Mouse (Mus musculus): ENCODE measurements around the gene Ppef2. TPM values are rescaled to one million over a fixed set of nuclear protein-coding genes. Genes with fewer than 3 reads are reported as not detected.

The Ppef2 gene
- polyA plus RNA-seq, 1 experiment from 2014 or later = 0.09 TPM

GRCm38 (mm10) chr5:92263761-92264359 is 7.8 kb upstream of the Ppef2 start:
- Histone ChIP-seq H3K9me3 (no peaks in the 10 kb centered on the region), H3K36me3 (no peaks in the 10 kb centered on the region), H3K4me2 (replicated peaks) (no peak overlapping the region), H3K27me3 (no peaks in the 10 kb centered on the region), H3K27ac (replicated peaks) (peak overlapping the region; percentile 49; the same call in 1 of the 2 replicates), H3K9ac (replicated peaks) (no peak overlapping the region), H3K4me1 (peaks cover 12% of the 10 kb centered on the region), H3K4me3 (no peak overlapping the region)
- ATAC-seq (replicated peaks) = peak; percentile 92
- 5% methylated on average over 4 of the region's 4 CpGs for whole genome bisulfite sequencing

DNA sequence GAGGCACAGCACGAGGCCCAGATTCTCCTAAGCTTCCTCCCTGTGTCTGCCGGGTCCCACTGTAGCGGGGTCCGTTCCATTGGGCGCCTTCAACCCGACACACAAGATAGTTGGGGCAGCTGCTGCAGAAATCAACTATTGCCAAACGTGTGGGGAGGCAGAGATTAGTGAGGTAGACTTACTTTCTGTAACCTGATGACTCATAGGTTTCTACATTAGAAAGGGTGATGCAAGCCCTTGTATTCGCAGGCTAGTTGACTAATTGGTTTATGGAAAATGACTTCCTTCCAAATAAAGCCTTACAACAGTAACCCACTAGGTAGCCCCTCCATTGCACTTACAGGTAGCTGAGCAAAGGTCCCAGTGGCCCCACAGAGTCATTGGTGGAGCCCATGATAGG is 6.6 kb upstream of the Ppef2 start:
- no peaks in the 10 kb centered on the region for H3K36me3 ChIP-seq
- no peak overlapping the region for H3K27ac ChIP-seq (replicated peaks)
- 92% methylated on average over 8 of the region's 8 CpGs for WGBS
- no peak overlapping the region for H3K4me3 ChIP-seq
- H3K9me3 ChIP-seq = no peaks in the 10 kb centered on the region
- peaks cover 12% of the 10 kb centered on the region for H3K4me1 ChIP-seq
- no peak overlapping the region for H3K4me2 ChIP-seq (replicated peaks)
- no peak overlapping the region for H3K9ac ChIP-seq (replicated peaks)
- H3K27me3 ChIP-seq = no peaks in the 10 kb centered on the region
- no peak for ATAC-seq (replicated peaks)

GRCm38 (mm10) chr5:92254476-92254875 is 1.6 kb downstream of the Ppef2 start:
- ATAC-seq (replicated peaks) = no peak
- H3K4me2 ChIP-seq (replicated peaks) = no peak overlapping the region
- no peak overlapping the region for H3K4me3 ChIP-seq
- no peak overlapping the region for H3K27ac ChIP-seq (replicated peaks)
- no peaks in the 10 kb centered on the region for H3K27me3 ChIP-seq
- H3K9me3 ChIP-seq = no peaks in the 10 kb centered on the region
- WGBS = 79% methylated on average over 6 of the region's 6 CpGs
- H3K36me3 ChIP-seq = no peaks in the 10 kb centered on the region
- peaks cover 9% of the 10 kb centered on the region for H3K4me1 ChIP-seq
- no peak overlapping the region for H3K9ac ChIP-seq (replicated peaks)

- Histone ChIP-seq H3K4me2 (replicated peaks) (peak overlapping the region; percentile 40), H3K36me3 (no peaks in the 10 kb centered on the region), H3K4me1 (peaks cover 9% of the 10 kb centered on the region), H3K27ac (replicated peaks) (no peak overlapping the region), H3K27me3 (no peaks in the 10 kb centered on the region), H3K4me3 (peak overlapping the region; percentile 19), H3K9me3 (no peaks in the 10 kb centered on the region), H3K9ac (replicated peaks) (peak overlapping the region; percentile 26)
- peak; percentile 61 for ATAC-seq (replicated peaks)
- WGBS = 17% methylated on average over 18 of the region's 18 CpGs
Measured at GRCm38 (mm10) chr5:92252797-92253343, 3.2 kb downstream of the Ppef2 start.

DNA sequence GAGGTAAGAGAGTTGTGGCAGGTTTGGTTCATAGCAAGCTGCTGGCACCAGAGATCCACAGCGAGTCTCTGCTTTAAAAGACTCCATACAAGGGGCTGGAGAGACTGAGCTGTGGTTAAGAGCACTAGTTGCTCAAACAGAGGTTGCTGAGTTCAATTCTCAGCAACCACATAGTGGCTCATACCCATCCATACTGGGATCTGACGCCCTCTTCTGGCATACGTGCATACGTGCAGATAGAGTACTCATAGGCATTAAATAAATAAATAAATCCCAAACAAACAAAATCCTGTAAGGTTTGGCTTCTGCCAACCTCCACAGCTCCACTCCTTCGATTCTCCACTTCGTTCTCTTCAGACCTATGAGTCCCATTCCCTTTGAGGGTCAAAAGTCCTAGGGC is 4.0 kb downstream of the Ppef2 start:
- 93% methylated on average over 6 of the region's 6 CpGs for WGBS
- Histone ChIP-seq H3K4me2 (replicated peaks) (no peak overlapping the region), H3K4me1 (peaks cover 9% of the 10 kb centered on the region), H3K4me3 (no peak overlapping the region), H3K9ac (replicated peaks) (no peak overlapping the region), H3K36me3 (no peaks in the 10 kb centered on the region), H3K27ac (replicated peaks) (no peak overlapping the region), H3K27me3 (no peaks in the 10 kb centered on the region), H3K9me3 (no peaks in the 10 kb centered on the region)
- no peak for ATAC-seq (replicated peaks)

DNA sequence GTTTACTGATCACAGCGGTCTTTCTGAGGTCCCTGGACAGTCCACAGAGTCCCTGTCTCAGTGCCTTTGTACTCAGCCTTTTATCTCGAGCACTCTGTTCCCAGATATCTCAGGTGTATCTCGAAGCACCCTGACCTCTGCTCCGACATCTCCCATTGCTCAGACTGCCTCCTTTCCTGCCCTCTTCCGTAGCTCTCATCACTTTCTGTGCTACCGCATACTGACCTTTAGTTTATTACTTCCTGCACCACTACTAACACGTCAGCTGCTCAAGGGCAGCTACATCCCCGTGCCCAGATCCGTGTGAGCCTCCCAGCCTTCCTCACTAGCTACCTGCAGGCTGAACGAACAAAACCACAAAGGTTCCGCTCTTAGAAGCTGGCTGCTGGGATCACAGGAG is 7.5 kb downstream of the Ppef2 start:
- no peaks in the 10 kb centered on the region for H3K27me3 ChIP-seq
- no peak for ATAC-seq (replicated peaks)
- no peak overlapping the region for H3K4me3 ChIP-seq
- no peak overlapping the region for H3K9ac ChIP-seq (replicated peaks)
- H3K36me3 ChIP-seq = no peaks in the 10 kb centered on the region
- H3K4me2 ChIP-seq (replicated peaks) = no peak overlapping the region
- no peaks in the 10 kb centered on the region for H3K9me3 ChIP-seq
- H3K4me1 ChIP-seq = peaks cover 9% of the 10 kb centered on the region
- no peak overlapping the region for H3K27ac ChIP-seq (replicated peaks)
- 86% methylated on average over 11 of the region's 11 CpGs for WGBS

GRCm38 (mm10) chr5:92245483-92245882 is 10.6 kb downstream of the Ppef2 start:
- 92% methylated on average over 9 of the region's 9 CpGs for WGBS
- no peak overlapping the region for H3K4me2 ChIP-seq (replicated peaks)
- H3K27ac ChIP-seq (replicated peaks) = no peak overlapping the region
- no peak overlapping the region for H3K9ac ChIP-seq (replicated peaks)
- H3K27me3 ChIP-seq = no peaks in the 10 kb centered on the region
- no peaks in the 10 kb centered on the region for H3K36me3 ChIP-seq
- no peaks in the 10 kb centered on the region for H3K4me1 ChIP-seq
- H3K9me3 ChIP-seq = no peaks in the 10 kb centered on the region
- no peak overlapping the region for H3K4me3 ChIP-seq
- no peak for ATAC-seq (replicated peaks)

GRCm38 (mm10) chr5:92244900-92245299 is 11.2 kb downstream of the Ppef2 start:
- H3K27me3 ChIP-seq = no peaks in the 10 kb centered on the region
- ATAC-seq (replicated peaks) = no peak
- H3K4me2 ChIP-seq (replicated peaks) = no peak overlapping the region
- H3K27ac ChIP-seq (replicated peaks) = no peak overlapping the region
- H3K9ac ChIP-seq (replicated peaks) = no peak overlapping the region
- 100% methylated on average over 2 of the region's 2 CpGs for WGBS
- H3K4me3 ChIP-seq = no peak overlapping the region
- no peaks in the 10 kb centered on the region for H3K36me3 ChIP-seq
- H3K4me1 ChIP-seq = peaks cover under 1% of the 10 kb centered on the region; the same call in 1 of the 2 replicates
- no peaks in the 10 kb centered on the region for H3K9me3 ChIP-seq

DNA sequence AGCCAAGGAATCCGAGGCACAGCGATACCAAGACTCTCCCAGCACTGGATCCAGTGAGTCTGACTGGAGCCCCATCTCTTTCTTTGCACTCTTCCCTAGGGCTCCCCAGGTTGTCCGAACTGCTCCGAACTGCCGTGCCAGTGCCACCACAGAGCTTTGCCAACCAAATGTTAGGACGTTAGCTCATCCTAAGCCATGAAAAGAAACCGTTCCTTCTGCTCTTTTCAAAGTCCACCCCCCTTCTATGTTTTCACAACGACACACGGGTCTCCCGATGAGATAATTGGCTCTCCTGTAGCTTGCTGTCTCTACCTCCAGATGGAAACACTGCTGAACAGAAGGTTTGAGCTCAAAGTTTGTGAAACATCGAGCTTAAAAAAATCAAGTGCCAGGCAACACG is 15.3 kb downstream of the Ppef2 start:
- WGBS = 74% methylated on average over 12 of the region's 12 CpGs
- Histone ChIP-seq H3K27me3 (no peaks in the 10 kb centered on the region), H3K4me3 (no peak overlapping the region), H3K9ac (replicated peaks) (no peak overlapping the region), H3K9me3 (no peaks in the 10 kb centered on the region), H3K4me2 (replicated peaks) (no peak overlapping the region), H3K4me1 (peaks cover 4% of the 10 kb centered on the region; the same call in 1 of the 2 replicates), H3K36me3 (no peaks in the 10 kb centered on the region), H3K27ac (replicated peaks) (no peak overlapping the region)
- peak; percentile 71 for ATAC-seq (replicated peaks)

DNA sequence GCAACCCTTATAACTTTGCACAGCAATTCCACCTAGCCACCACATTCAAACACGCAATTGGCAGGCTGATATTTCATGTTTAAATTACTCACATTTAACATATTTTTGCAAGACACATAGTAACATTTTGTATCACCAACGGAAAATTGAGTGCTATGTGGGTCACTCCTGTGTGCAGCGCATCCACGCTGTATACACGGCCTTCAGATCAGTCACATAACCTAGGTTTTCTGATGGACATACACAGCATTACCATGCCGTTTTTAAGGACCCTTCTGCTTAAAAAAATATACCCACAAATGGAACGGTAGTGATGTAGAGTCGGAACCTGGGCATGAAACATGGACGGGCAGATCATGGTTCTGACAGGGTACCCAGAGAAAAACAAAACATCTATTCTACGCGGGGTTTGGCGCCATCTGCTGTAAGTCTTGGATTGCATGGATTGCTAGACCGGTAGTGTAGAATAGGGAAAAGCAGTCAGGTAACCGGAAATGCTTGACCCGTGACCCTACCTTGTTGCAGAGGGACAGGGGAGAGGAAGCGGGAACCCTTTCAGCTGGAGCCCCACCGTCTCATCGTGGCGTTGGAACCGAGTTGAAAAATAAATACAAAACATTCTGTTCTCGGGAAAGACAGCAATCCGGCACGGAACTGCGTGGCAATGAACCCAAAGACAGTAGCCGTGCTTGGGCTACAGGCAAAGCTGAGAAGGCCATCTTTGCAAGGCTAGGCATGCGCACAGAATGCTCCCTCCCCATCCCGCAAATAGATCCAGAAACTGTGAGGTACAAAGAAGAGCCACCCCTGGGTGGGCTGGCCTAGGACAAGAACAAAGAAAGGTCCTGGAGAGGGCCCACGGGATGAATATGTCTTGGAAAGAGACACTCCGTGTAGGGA is 16.5 kb downstream of the Ppef2 start:
- H3K27me3 ChIP-seq = no peaks in the 10 kb centered on the region
- H3K36me3 ChIP-seq = no peaks in the 10 kb centered on the region
- H3K9ac ChIP-seq (replicated peaks) = no peak overlapping the region
- peak overlapping the region; percentile 8; the same call in 1 of the 2 replicates for H3K4me3 ChIP-seq
- H3K4me2 ChIP-seq (replicated peaks) = peak overlapping the region; percentile 22
- ATAC-seq (replicated peaks) = peak; percentile 46
- H3K4me1 ChIP-seq = peaks cover 4% of the 10 kb centered on the region; the same call in 1 of the 2 replicates
- no peaks in the 10 kb centered on the region for H3K9me3 ChIP-seq
- H3K27ac ChIP-seq (replicated peaks) = no peak overlapping the region
- WGBS = 43% methylated on average over 29 of the region's 29 CpGs

GRCm38 (mm10) chr5:92234939-92235557 is 21.0 kb downstream of the Ppef2 start:
- WGBS = 82% methylated on average over 5 of the region's 5 CpGs
- Histone ChIP-seq H3K36me3 (no peaks in the 10 kb centered on the region), H3K4me1 (peaks cover 4% of the 10 kb centered on the region; the same call in 1 of the 2 replicates)

GRCm38 (mm10) chr5:92233366-92233765 is 22.7 kb downstream of the Ppef2 start:
- Histone ChIP-seq H3K9ac (replicated peaks) (no peak overlapping the region), H3K9me3 (no peaks in the 10 kb centered on the region), H3K4me1 (no peaks in the 10 kb centered on the region), H3K36me3 (no peaks in the 10 kb centered on the region), H3K4me3 (no peak overlapping the region), H3K27ac (replicated peaks) (no peak overlapping the region), H3K4me2 (replicated peaks) (no peak overlapping the region), H3K27me3 (no peaks in the 10 kb centered on the region)
- ATAC-seq (replicated peaks) = no peak
- 78% methylated on average over 4 of the region's 4 CpGs for WGBS

More at GRCm38 (mm10) chr5:92234939-92235557, 21.0 kb downstream of the Ppef2 start:
- Histone ChIP-seq H3K9ac (replicated peaks) (no peak overlapping the region), H3K4me3 (no peak overlapping the region), H3K27me3 (no peaks in the 10 kb centered on the region), H3K27ac (replicated peaks) (no peak overlapping the region), H3K9me3 (no peaks in the 10 kb centered on the region), H3K4me2 (replicated peaks) (no peak overlapping the region)
- ATAC-seq (replicated peaks) = no peak

Data from forebrain, embryonic 15.5 days (tissue).